Mouse (Mus musculus) bone marrow macrophage, adult 2 months (primary cell): Measurements from ENCODE around the gene Svs2.

ENCODE experiments used
- CTCF ChIP-seq: IDR thresholded peaks from 2 replicates; pipeline ENCODE4 v1.5.1; 2012; ENCODE audit warnings: low read depth, mild to moderate bottlenecking, low read length, moderate library complexity
- POLR2A ChIP-seq: IDR thresholded peaks from 2 replicates; pipeline ENCODE4 v1.6.1; 2012; ENCODE audit warnings: mild to moderate bottlenecking, low read depth, low read length, borderline replicate concordance

DNA sequence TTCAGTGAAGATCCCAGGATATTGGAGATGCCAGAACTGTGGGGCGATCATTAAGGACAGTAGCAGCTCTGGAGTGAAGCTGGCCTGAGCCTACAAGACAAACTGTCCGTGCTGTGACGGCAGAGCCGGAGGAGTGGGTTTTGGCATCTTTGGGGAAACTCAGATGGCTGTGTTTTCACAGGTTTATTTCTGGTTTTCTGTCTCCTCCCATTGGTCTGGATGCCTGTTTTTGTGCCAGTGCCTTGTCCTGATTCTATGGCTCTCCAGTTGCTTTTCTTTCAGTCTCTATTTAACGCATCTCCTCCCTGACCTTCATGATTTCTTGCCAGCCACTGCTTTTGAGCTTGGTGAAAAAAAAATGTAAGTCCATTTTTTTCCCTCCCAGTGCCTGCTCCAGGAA, 25.6 kb downstream of the Svs2 start:
- no peak for TF ChIP-seq POLR2A
- TF ChIP-seq CTCF: no peak
